Mouse (Mus musculus) lung, embryonic 15.5 days (tissue): Measurements from ENCODE around the gene Abcb11. TPM values are rescaled to one million over a fixed set of nuclear protein-coding genes. Genes with fewer than 3 reads are reported as not detected.

Source experiments
- ATAC-seq: fragments of 200-750 bp; cut with Nextera tagmentation; 2 replicates; pipeline ENCODE4 v1.8.0; 2017; ENCODE audit warnings: moderate number of reproducible peaks, borderline replicate concordance; ENCODE audit not compliant: low FRiP score, low TSS enrichment; ENCODE audit errors: extremely low read depth
- H3K27ac ChIP-seq: fragments of 300-500 bp; sonication (generic); 2 replicates; pipeline ENCODE4 v1.5.1; 2015; ENCODE audit warnings: moderate library complexity, mild to moderate bottlenecking, inconsistent platforms
- H3K27me3 ChIP-seq: fragments of 300-500 bp; sonication (generic); 2 replicates; pipeline ENCODE4 v1.6.1; 2015; ENCODE audit warnings: inconsistent platforms
- H3K36me3 ChIP-seq: fragments of 300-500 bp; sonication (generic); 2 replicates; pipeline ENCODE4 v1.6.1; 2015; ENCODE audit warnings: inconsistent platforms
- H3K4me1 ChIP-seq: fragments of 300-500 bp; sonication (generic); 2 replicates; pipeline ENCODE4 v1.6.1; 2015; ENCODE audit warnings: inconsistent platforms
- H3K4me2 ChIP-seq: fragments of 300-500 bp; sonication (generic); 2 replicates; pipeline ENCODE4 v1.6.1; 2015; ENCODE audit warnings: inconsistent platforms, mild to moderate bottlenecking, moderate library complexity
- H3K4me3 ChIP-seq: fragments of 300-500 bp; sonication (generic); 2 replicates; pipeline ENCODE4 v1.5.1; 2015; ENCODE audit warnings: mild to moderate bottlenecking, inconsistent platforms
- H3K9ac ChIP-seq: fragments of 300-500 bp; sonication (generic); 2 replicates; pipeline ENCODE4 v1.6.1; 2015; ENCODE audit warnings: inconsistent platforms
- H3K9me3 ChIP-seq: fragments of 300-500 bp; sonication (generic); 2 replicates; pipeline ENCODE4 v1.6.1; 2016; ENCODE audit warnings: inconsistent platforms
- WGBS: fragments of 180-500 bp; shearing (Covaris S2); methylation state at CpG from one replicate; pipeline ENCODE4 v1.1.7; 2015; 5-methylcytosine and 5-hydroxymethylcytosine counted together
- polyA plus RNA-seq: library from polyadenylated mRNA; unstranded; fragments of >200 nt; fragmentation: Nextera tagmentation; extraction: Ambion mirVana; gene quantifications from 2 replicates; pipeline ENCODE4 v1.2.1, GENCODE M21; 2015

Gene Abcb11
- polyA plus RNA-seq, 1 experiment from 2014 or later = 0.04 TPM

GRCm38 (mm10) chr2:69247081-69247480 is 95.3 kb downstream of the Abcb11 start:
- no peaks in the 10 kb centered on the region for H3K36me3 ChIP-seq
- H3K4me1 ChIP-seq = no peaks in the 10 kb centered on the region; the same call in 1 of the 2 replicates
- WGBS = 98% methylated on average over 1 of the region's 1 CpGs
- H3K4me2 ChIP-seq = no peak overlapping the region
- no peak overlapping the region for H3K4me3 ChIP-seq
- H3K9ac ChIP-seq = no peak overlapping the region
- no peak overlapping the region for H3K27ac ChIP-seq
- ATAC-seq = no peak
- no peaks in the 10 kb centered on the region for H3K27me3 ChIP-seq
- no peaks in the 10 kb centered on the region for H3K9me3 ChIP-seq

GRCm38 (mm10) chr2:69244924-69245323 is 97.5 kb downstream of the Abcb11 start:
- Histone ChIP-seq H3K9me3 (no peaks in the 10 kb centered on the region), H3K36me3 (no peaks in the 10 kb centered on the region), H3K9ac (no peak overlapping the region), H3K27me3 (no peaks in the 10 kb centered on the region), H3K4me3 (no peak overlapping the region), H3K4me2 (no peak overlapping the region), H3K27ac (peak overlapping the region; percentile 68), H3K4me1 (no peaks in the 10 kb centered on the region; the same call in 1 of the 2 replicates)
- WGBS = 28% methylated on average over 2 of the region's 2 CpGs
- ATAC-seq = peak; percentile 86; the same call in 1 of the 2 replicates

DNA sequence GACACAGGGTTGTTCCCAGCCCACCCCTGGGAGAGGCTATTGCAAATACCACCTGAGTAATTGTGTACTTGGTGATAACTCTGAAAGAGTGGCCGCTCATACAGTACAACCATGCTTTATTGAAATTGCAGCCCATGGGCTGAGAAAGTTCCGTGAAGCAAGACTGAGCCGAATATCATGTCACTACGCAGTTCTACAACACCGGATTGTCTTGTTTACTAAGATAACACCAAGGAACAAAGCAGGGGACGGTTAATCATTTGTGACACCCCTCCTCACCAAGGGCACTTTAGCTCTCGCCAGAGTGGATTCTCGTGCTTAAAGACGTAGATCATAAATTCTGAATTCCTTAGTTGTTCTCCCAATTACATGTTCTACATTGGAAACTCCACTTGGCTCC is 103.1 kb downstream of the Abcb11 start:
- H3K36me3 ChIP-seq = no peaks in the 10 kb centered on the region
- no peak overlapping the region for H3K9ac ChIP-seq
- ATAC-seq = no peak
- H3K27ac ChIP-seq = no peak overlapping the region
- H3K27me3 ChIP-seq = no peaks in the 10 kb centered on the region
- no peaks in the 10 kb centered on the region for H3K9me3 ChIP-seq
- 56% methylated on average over 9 of the region's 9 CpGs for WGBS
- no peak overlapping the region for H3K4me3 ChIP-seq
- no peaks in the 10 kb centered on the region; the same call in 1 of the 2 replicates for H3K4me1 ChIP-seq
- no peak overlapping the region for H3K4me2 ChIP-seq

DNA sequence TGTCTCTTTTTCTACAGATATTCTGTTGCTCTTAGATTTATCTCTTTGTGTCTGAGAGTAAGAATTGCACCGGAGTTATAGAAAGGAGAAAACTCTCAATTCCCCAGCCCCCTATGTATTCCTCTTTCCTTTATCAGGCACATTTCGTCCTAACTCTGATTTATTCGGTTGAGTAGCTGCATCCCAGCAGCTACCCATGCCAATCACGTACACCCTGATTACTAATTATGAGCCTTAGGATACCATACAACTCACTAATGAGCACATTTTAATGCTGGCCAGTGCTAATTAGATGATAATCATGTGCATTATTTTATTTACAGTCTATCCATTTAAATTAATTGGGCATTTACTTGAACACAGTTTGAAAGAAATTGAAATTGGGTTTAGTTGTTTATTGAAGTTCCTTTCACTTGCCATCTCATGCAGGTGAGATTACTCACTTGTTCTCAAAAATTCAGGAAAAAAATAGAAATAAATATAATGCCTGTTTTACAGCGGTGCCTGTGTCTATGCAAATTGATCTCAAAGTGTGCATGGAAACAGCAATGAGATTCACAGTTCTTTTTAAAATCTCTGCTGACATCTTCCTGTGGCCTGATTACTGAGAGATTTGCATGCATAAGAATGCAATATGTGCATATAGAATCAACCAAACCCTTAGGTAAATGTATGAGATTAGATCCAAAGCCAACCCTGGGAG is 107.3 kb downstream of the Abcb11 start:
- no peak overlapping the region for H3K27ac ChIP-seq
- no peak overlapping the region for H3K4me3 ChIP-seq
- no peaks in the 10 kb centered on the region for H3K27me3 ChIP-seq
- no peaks in the 10 kb centered on the region for H3K9me3 ChIP-seq
- no peak for ATAC-seq
- no peaks in the 10 kb centered on the region for H3K36me3 ChIP-seq
- H3K9ac ChIP-seq = no peak overlapping the region
- WGBS = 84% methylated on average over 5 of the region's 5 CpGs
- H3K4me2 ChIP-seq = no peak overlapping the region
- H3K4me1 ChIP-seq = no peaks in the 10 kb centered on the region

DNA sequence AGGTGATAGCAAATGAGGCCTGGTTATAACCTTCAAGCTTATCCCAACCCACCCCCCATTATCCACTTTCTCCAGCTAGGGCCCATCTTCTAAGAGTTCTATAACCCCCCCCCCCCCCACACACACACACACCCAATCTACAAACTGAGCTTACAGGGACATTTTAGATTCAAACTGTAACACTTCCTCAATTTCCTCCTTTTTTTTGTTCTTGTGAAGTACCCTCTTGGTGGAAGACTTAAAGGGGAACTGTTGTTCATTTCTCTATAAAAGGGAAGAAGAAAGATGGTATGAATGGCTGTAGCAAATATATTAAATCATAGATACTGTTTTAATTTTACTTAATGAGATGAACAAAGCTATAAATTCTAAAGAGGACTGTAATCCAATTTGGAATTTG is 110.3 kb downstream of the Abcb11 start:
- Histone ChIP-seq H3K4me2 (no peak overlapping the region), H3K9ac (no peak overlapping the region), H3K4me3 (no peak overlapping the region), H3K4me1 (no peaks in the 10 kb centered on the region), H3K27me3 (no peaks in the 10 kb centered on the region), H3K36me3 (no peaks in the 10 kb centered on the region), H3K27ac (no peak overlapping the region), H3K9me3 (no peaks in the 10 kb centered on the region)
- ATAC-seq = no peak

GRCm38 (mm10) chr2:69230137-69230536 is 112.3 kb downstream of the Abcb11 start:
- Histone ChIP-seq H3K9me3 (no peaks in the 10 kb centered on the region), H3K9ac (no peak overlapping the region), H3K36me3 (no peaks in the 10 kb centered on the region), H3K27me3 (no peaks in the 10 kb centered on the region), H3K27ac (no peak overlapping the region), H3K4me3 (no peak overlapping the region), H3K4me1 (no peaks in the 10 kb centered on the region), H3K4me2 (no peak overlapping the region)
- 71% methylated on average over 2 of the region's 2 CpGs for WGBS
- ATAC-seq = no peak

GRCm38 (mm10) chr2:69228635-69229034 is 113.8 kb downstream of the Abcb11 start:
- Histone ChIP-seq H3K27ac (no peak overlapping the region), H3K27me3 (no peaks in the 10 kb centered on the region), H3K9ac (no peak overlapping the region), H3K36me3 (no peaks in the 10 kb centered on the region), H3K9me3 (no peaks in the 10 kb centered on the region), H3K4me1 (no peaks in the 10 kb centered on the region), H3K4me2 (no peak overlapping the region), H3K4me3 (no peak overlapping the region)
- no peak for ATAC-seq
- 73% methylated on average over 6 of the region's 6 CpGs for WGBS

GRCm38 (mm10) chr2:69226876-69227275 is 115.5 kb downstream of the Abcb11 start:
- 83% methylated on average over 9 of the region's 9 CpGs for WGBS
- Histone ChIP-seq H3K4me2 (no peak overlapping the region), H3K9ac (no peak overlapping the region), H3K36me3 (no peaks in the 10 kb centered on the region), H3K4me1 (no peaks in the 10 kb centered on the region), H3K27ac (no peak overlapping the region), H3K27me3 (no peaks in the 10 kb centered on the region), H3K4me3 (no peak overlapping the region), H3K9me3 (no peaks in the 10 kb centered on the region)
- no peak for ATAC-seq

GRCm38 (mm10) chr2:69224724-69225123 is 117.7 kb downstream of the Abcb11 start:
- Histone ChIP-seq H3K4me2 (no peak overlapping the region), H3K9me3 (no peaks in the 10 kb centered on the region), H3K27ac (no peak overlapping the region), H3K27me3 (no peaks in the 10 kb centered on the region), H3K9ac (no peak overlapping the region), H3K36me3 (no peaks in the 10 kb centered on the region), H3K4me3 (no peak overlapping the region), H3K4me1 (no peaks in the 10 kb centered on the region)
- ATAC-seq = no peak
- WGBS = 55% methylated on average over 2 of the region's 2 CpGs

- H3K4me1 ChIP-seq = no peaks in the 10 kb centered on the region
- no peaks in the 10 kb centered on the region for H3K27me3 ChIP-seq
- H3K9me3 ChIP-seq = no peaks in the 10 kb centered on the region
- H3K9ac ChIP-seq = no peak overlapping the region
- no peak overlapping the region for H3K27ac ChIP-seq
- no peak overlapping the region for H3K4me3 ChIP-seq
- whole genome bisulfite sequencing = 60% methylated on average over 10 of the region's 10 CpGs
- H3K36me3 ChIP-seq = no peaks in the 10 kb centered on the region
- no peak for ATAC-seq
- no peak overlapping the region for H3K4me2 ChIP-seq
Measured at GRCm38 (mm10) chr2:69222815-69223214, 119.6 kb downstream of the Abcb11 start.

DNA sequence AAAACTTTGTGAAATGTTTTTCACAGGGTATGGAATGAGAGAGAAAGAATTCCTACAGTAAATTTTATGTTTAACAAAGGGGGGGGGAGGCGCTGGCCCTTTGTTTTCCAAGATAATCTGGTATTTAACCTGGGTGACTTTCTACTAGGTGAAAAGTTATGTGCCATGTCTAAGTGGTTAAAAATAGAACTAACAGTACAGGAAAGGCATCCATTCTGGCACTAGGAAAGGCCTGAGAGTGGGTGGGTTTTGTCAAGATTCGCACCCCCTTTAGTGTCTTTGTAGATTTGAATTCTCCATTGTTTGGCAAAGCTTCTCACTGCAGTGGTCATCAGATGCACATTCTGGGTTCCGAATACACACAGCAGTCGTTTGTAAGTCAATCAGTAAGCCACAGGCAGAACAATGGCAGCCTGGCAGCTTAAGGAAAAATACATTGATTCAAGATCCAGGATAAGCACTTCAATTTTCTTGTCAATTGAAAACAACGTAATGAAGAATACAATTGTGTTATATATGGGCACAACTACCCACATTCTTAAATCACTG is 120.5 kb downstream of the Abcb11 start:
- Histone ChIP-seq H3K4me2 (no peak overlapping the region), H3K9me3 (no peaks in the 10 kb centered on the region), H3K27me3 (no peaks in the 10 kb centered on the region), H3K36me3 (no peaks in the 10 kb centered on the region), H3K4me1 (no peaks in the 10 kb centered on the region), H3K9ac (no peak overlapping the region), H3K27ac (no peak overlapping the region), H3K4me3 (no peak overlapping the region)
- no peak for ATAC-seq
- 58% methylated on average over 5 of the region's 5 CpGs for WGBS

DNA sequence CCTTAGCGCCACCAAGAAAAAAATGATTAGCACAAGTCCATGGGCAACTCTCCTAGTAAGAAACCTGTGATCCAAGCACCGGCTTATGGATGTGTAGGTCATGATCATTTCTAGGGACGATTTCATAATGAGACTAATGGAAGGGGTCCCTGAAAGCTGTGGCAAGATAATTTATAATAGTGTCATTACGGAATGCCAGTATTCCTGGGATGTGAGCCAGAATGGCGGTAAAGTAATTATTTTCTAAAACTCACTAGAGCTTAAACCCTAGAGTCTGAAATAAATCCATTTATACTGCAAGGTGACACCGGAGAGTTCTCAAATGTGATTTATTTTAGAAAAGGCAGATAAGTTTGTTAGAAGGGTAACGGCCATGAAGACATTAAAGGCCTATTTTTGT is 127.2 kb downstream of the Abcb11 start:
- H3K9me3 ChIP-seq = no peaks in the 10 kb centered on the region
- H3K4me1 ChIP-seq = no peaks in the 10 kb centered on the region
- H3K9ac ChIP-seq = no peak overlapping the region
- no peak overlapping the region for H3K27ac ChIP-seq
- no peak for ATAC-seq
- H3K27me3 ChIP-seq = no peaks in the 10 kb centered on the region
- no peak overlapping the region for H3K4me2 ChIP-seq
- H3K4me3 ChIP-seq = no peak overlapping the region
- WGBS = 52% methylated on average over 7 of the region's 7 CpGs
- no peaks in the 10 kb centered on the region for H3K36me3 ChIP-seq
